Mouse (Mus musculus) cortical plate, adult 2 months (tissue): ENCODE measurements around the gene Chp1. TPM values are rescaled to one million over a fixed set of nuclear protein-coding genes. Genes with fewer than 3 reads are reported as not detected.
A peak's percentile ranks its signal among the peaks of the same experiment; 100 is the strongest.
"Not testable (repeated sequence)": the region's sequence is repeated elsewhere in the genome, so short reads cannot be mapped to it uniquely, and the experiment has no call there.

Experiments used
- H3K27ac ChIP-seq: fragments of 200-500 bp; 2 replicates; pipeline ENCODE4 v1.5.1; 2012; ENCODE audit warnings: low read length, control low read depth, inconsistent platforms; ENCODE audit not compliant: insufficient read depth
- H3K4me1 ChIP-seq: fragments of 200-500 bp; 2 replicates; pipeline ENCODE4 v1.6.1; 2011; ENCODE audit warnings: low read length; ENCODE audit not compliant: control insufficient read depth, insufficient read depth
- H3K4me3 ChIP-seq: fragments of 200-500 bp; 2 replicates; pipeline ENCODE4 v1.5.1; 2011; ENCODE audit warnings: mild to moderate bottlenecking, low read length, control low read depth; ENCODE audit not compliant: insufficient read depth
- CTCF ChIP-seq: fragments of 200-500 bp; IDR thresholded peaks from 2 replicates; pipeline ENCODE4 v1.5.1; 2011; ENCODE audit warnings: mild to moderate bottlenecking, control low read depth, low read length; ENCODE audit not compliant: insufficient read depth; ENCODE audit errors: extremely low read depth
- POLR2A ChIP-seq: fragments of 200-500 bp; IDR thresholded peaks from 2 replicates; pipeline ENCODE4 v1.6.1; 2011; ENCODE audit warnings: mild to moderate bottlenecking, low read length, control low read depth; ENCODE audit not compliant: insufficient read depth; ENCODE audit errors: extremely low read depth
- polyA plus RNA-seq: library from polyadenylated mRNA; depleted of rRNA; stranded (reverse); fragments of >200 nt; gene quantifications from 2 replicates; pipeline ENCODE4 v1.2.3, GENCODE M21; 2012

The Chp1 gene
- polyA plus RNA-seq, 1 experiment, result 130 TPM

- Histone ChIP-seq H3K4me3 (peak overlapping the region; percentile 96), H3K4me1 (peaks cover 8% of the 10 kb centered on the region), H3K27ac (peak overlapping the region; percentile 74)
- TF ChIP-seq POLR2A, result peak; percentile 65
- TF ChIP-seq CTCF, result no peak
Observed at GRCm38 (mm10) chr2:119594113-119594981, 46.9 kb downstream of the Chp1 start.

GRCm38 (mm10) chr2:119595308-119595707, 47.8 kb downstream of the Chp1 start:
- TF ChIP-seq CTCF, result no peak
- TF ChIP-seq POLR2A, result no peak
- Histone ChIP-seq H3K4me1 (peaks cover 12% of the 10 kb centered on the region), H3K27ac (no peak overlapping the region), H3K4me3 (peak overlapping the region; percentile 96)

- H3K4me1 ChIP-seq, result peaks cover 16% of the 10 kb centered on the region
- H3K4me3 ChIP-seq, result no peak overlapping the region
- no peak for TF ChIP-seq POLR2A
- no peak for TF ChIP-seq CTCF
- H3K27ac ChIP-seq, result no peak overlapping the region
Observed at GRCm38 (mm10) chr2:119596781-119597330, 49.4 kb downstream of the Chp1 start.

GRCm38 (mm10) chr2:119601027-119601426, 53.5 kb downstream of the Chp1 start:
- Histone ChIP-seq H3K27ac (no peak overlapping the region), H3K4me3 (no peak overlapping the region), H3K4me1 (peaks cover 13% of the 10 kb centered on the region)
- TF ChIP-seq POLR2A (no peak), CTCF (no peak)

GRCm38 (mm10) chr2:119601575-119601974, 54.1 kb downstream of the Chp1 start:
- H3K4me3 ChIP-seq, H3K27ac ChIP-seq: not testable (repeated sequence)
- peaks cover 13% of the 10 kb centered on the region for H3K4me1 ChIP-seq

GRCm38 (mm10) chr2:119602488-119602887, 55.0 kb downstream of the Chp1 start:
- TF ChIP-seq POLR2A (no peak), CTCF (no peak)
- H3K4me3 ChIP-seq, result no peak overlapping the region
- peaks cover 13% of the 10 kb centered on the region for H3K4me1 ChIP-seq
- no peak overlapping the region for H3K27ac ChIP-seq

- no peak overlapping the region for H3K27ac ChIP-seq
- TF ChIP-seq POLR2A, result no peak
- TF ChIP-seq CTCF, result no peak
- H3K4me1 ChIP-seq, result peaks cover 7% of the 10 kb centered on the region
- H3K4me3 ChIP-seq, result no peak overlapping the region
Observed at GRCm38 (mm10) chr2:119603909-119604308, 56.4 kb downstream of the Chp1 start.

GRCm38 (mm10) chr2:119605361-119605973, 58.0 kb downstream of the Chp1 start:
- H3K4me3 ChIP-seq, result no peak overlapping the region
- H3K4me1 ChIP-seq, result peaks cover 4% of the 10 kb centered on the region
- H3K27ac ChIP-seq, result no peak overlapping the region
- no peak for TF ChIP-seq CTCF
- no peak for TF ChIP-seq POLR2A

GRCm38 (mm10) chr2:119607023-119607422, 59.5 kb downstream of the Chp1 start:
- no peak overlapping the region for H3K27ac ChIP-seq
- H3K4me1 ChIP-seq, result no peaks in the 10 kb centered on the region; the same call in 1 of the 2 replicates
- H3K4me3 ChIP-seq, result no peak overlapping the region
- no peak for TF ChIP-seq POLR2A
- no peak for TF ChIP-seq CTCF

- H3K27ac ChIP-seq, result no peak overlapping the region
- H3K4me1 ChIP-seq, result no peaks in the 10 kb centered on the region
- no peak for TF ChIP-seq POLR2A
- peak overlapping the region; percentile 54 for H3K4me3 ChIP-seq
Observed at GRCm38 (mm10) chr2:119617841-119618198, 70.3 kb downstream of the Chp1 start.
